Mouse (Mus musculus) G1E (cell line): ENCODE measurements around the gene Foxg1. TPM values are rescaled to one million over a fixed set of nuclear protein-coding genes. Genes with fewer than 3 reads are reported as not detected.

Source experiments
- ATAC-seq: 2 replicates; pipeline ENCODE4 v1.8.0; 2016; ENCODE audit warnings: mild to moderate bottlenecking; ENCODE audit not compliant: insufficient number of reproducible peaks, poor library complexity, low FRiP score, severe bottlenecking; ENCODE audit errors: extremely low read depth
- DNase-seq: peaks from one replicate; pipeline ENCODE4 v3.0.0; 2012; ENCODE audit warnings: low spot score
- H3K27me3 ChIP-seq: 2 replicates; pipeline ENCODE4 v1.6.1; 2012; ENCODE audit warnings: mild to moderate bottlenecking, low read length, inconsistent platforms; ENCODE audit not compliant: insufficient read depth
- H3K36me3 ChIP-seq: replicated peaks from 2 replicates; pipeline ENCODE3; 2012; ENCODE audit warnings: mild to moderate bottlenecking, inconsistent platforms
- H3K4me1 ChIP-seq: 2 replicates; pipeline ENCODE4 v1.6.1; 2012; ENCODE audit warnings: low read depth, low read length, inconsistent platforms, mixed read lengths; ENCODE audit not compliant: insufficient read depth
- H3K4me3 ChIP-seq: 2 replicates; pipeline ENCODE4 v1.5.1; 2012; ENCODE audit warnings: low read depth, mild to moderate bottlenecking, inconsistent platforms, low read length, moderate library complexity, mixed read lengths
- H3K9me3 ChIP-seq: replicated peaks from 2 replicates; pipeline ENCODE4 v1.6.1; 2012; ENCODE audit warnings: inconsistent platforms
- CTCF ChIP-seq: IDR thresholded peaks from 2 replicates; pipeline ENCODE4 v1.5.1; 2012; ENCODE audit warnings: low read depth, low read length, inconsistent platforms, mixed read lengths
- GATA1 ChIP-seq: IDR thresholded peaks from 2 replicates; pipeline ENCODE4 v1.6.1; 2012; ENCODE audit warnings: borderline replicate concordance, low read length, inconsistent platforms, mixed read lengths
- GATA2 ChIP-seq: IDR thresholded peaks from 2 replicates; pipeline ENCODE4 v1.6.1; 2012; ENCODE audit warnings: low read depth, low read length, inconsistent platforms, borderline replicate concordance
- POLR2AphosphoS5 ChIP-seq: IDR thresholded peaks from 2 replicates; pipeline ENCODE4 v1.6.1; 2012; ENCODE audit warnings: low read depth, low read length, inconsistent platforms; ENCODE audit not compliant: insufficient replicate concordance
- TAL1 ChIP-seq: conservative IDR thresholded peaks from 2 replicates; pipeline ENCODE4 v1.6.1; 2012; ENCODE audit warnings: low read depth, low read length, inconsistent platforms, mixed read lengths
- polyA plus RNA-seq: library from polyadenylated mRNA; stranded (reverse); fragments of >175 nt; gene quantifications from 2 replicates; pipeline ENCODE4 v1.2.3, GENCODE M21; 2012
- total RNA-seq, 2 experiments: library from RNA; stranded (forward) in 1 of 2; stranded (reverse) in 1 of 2; fragments of 200-1000 nt in 1 of 2; fragments of >200 nt in 1 of 2; fragmentation: Nextera tagmentation in 1 of 2; gene quantifications; 2 replicates each; pipeline ENCODE4 v1.2.3; 2014 to 2017

Foxg1 gene
- total and polyA plus RNA-seq, 3 experiments: 0.53 TPM; not detected in 2

- Histone ChIP-seq H3K4me1 (no peaks in the 10 kb centered on the region), H3K4me3 (no peak overlapping the region), H3K36me3 (no peaks in the 10 kb centered on the region), H3K9me3 (peaks cover 14% of the 10 kb centered on the region), H3K27me3 (peaks cover 10% of the 10 kb centered on the region)
- no peak for ATAC-seq
- TF ChIP-seq GATA2 (no peak), GATA1 (no peak), CTCF (no peak), TAL1 (no peak), POLR2AphosphoS5 (no peak)
- no peak for DNase-seq
Observed at GRCm38 (mm10) chr12:49394836-49395235, 12.4 kb downstream of the Foxg1 start.

DNA sequence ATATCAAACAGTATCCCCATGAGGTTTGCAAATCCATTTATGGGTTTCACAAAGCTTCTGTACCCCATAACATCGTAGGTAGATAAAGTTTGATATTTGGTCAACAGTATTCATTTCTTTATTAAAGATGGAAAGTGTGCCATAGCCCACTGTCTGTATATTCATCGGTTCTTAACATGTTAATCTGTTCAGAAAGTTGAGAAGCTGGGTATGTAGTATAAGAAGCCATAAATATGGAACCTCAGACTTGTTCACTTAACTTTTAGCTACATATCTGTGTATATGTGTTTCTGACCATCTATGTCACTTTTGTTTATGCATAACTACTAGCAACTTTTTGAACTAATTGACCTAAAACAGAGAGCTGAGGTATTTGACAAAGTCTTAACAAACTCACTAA lies 13.5 kb downstream of the Foxg1 start:
- no peaks in the 10 kb centered on the region for H3K4me1 ChIP-seq
- no peak for TF ChIP-seq GATA1
- no peak for ATAC-seq
- no peaks in the 10 kb centered on the region for H3K36me3 ChIP-seq
- H3K9me3 ChIP-seq: peaks cover 9% of the 10 kb centered on the region
- no peak overlapping the region for H3K4me3 ChIP-seq
- DNase-seq: no peak
- peaks cover 10% of the 10 kb centered on the region for H3K27me3 ChIP-seq

GRCm38 (mm10) chr12:49396776-49397175 lies 14.3 kb downstream of the Foxg1 start:
- H3K9me3 ChIP-seq: peaks cover 6% of the 10 kb centered on the region
- H3K4me3 ChIP-seq: no peak overlapping the region
- H3K4me1 ChIP-seq: no peaks in the 10 kb centered on the region
- no peaks in the 10 kb centered on the region for H3K36me3 ChIP-seq
- no peak for ATAC-seq
- TF ChIP-seq POLR2AphosphoS5 (no peak), TAL1 (no peak), GATA1 (no peak), CTCF (no peak), GATA2 (no peak)
- peaks cover 10% of the 10 kb centered on the region for H3K27me3 ChIP-seq
- no peak for DNase-seq

- H3K27me3 ChIP-seq: peaks cover 10% of the 10 kb centered on the region
- ATAC-seq: no peak
Observed at GRCm38 (mm10) chr12:49397443-49398162, 15.1 kb downstream of the Foxg1 start.

GRCm38 (mm10) chr12:49398163-49398540 lies 15.7 kb downstream of the Foxg1 start:
- peaks cover 5% of the 10 kb centered on the region for H3K9me3 ChIP-seq
- no peak for DNase-seq
- H3K27me3 ChIP-seq: peaks cover 10% of the 10 kb centered on the region
- H3K36me3 ChIP-seq: no peaks in the 10 kb centered on the region
- ATAC-seq: no peak
- no peaks in the 10 kb centered on the region for H3K4me1 ChIP-seq
- TF ChIP-seq CTCF (no peak), TAL1 (no peak), GATA2 (no peak), GATA1 (no peak), POLR2AphosphoS5 (no peak)
- no peak overlapping the region for H3K4me3 ChIP-seq

More at GRCm38 (mm10) chr12:49397443-49398162, 15.1 kb downstream of the Foxg1 start:
- Histone ChIP-seq H3K9me3 (peaks cover 5% of the 10 kb centered on the region), H3K4me3 (no peak overlapping the region), H3K36me3 (no peaks in the 10 kb centered on the region), H3K4me1 (no peaks in the 10 kb centered on the region)
- DNase-seq: no peak
- TF ChIP-seq GATA2: no peak
- TF ChIP-seq TAL1: no peak
- no peak for TF ChIP-seq CTCF
- TF ChIP-seq GATA1: no peak
- no peak for TF ChIP-seq POLR2AphosphoS5

GRCm38 (mm10) chr12:49398636-49399035 lies 16.2 kb downstream of the Foxg1 start:
- DNase-seq (no peak), ATAC-seq (no peak)
- TF ChIP-seq GATA2 (no peak), POLR2AphosphoS5 (no peak), GATA1 (no peak), TAL1 (no peak), CTCF (no peak)
- H3K9me3 ChIP-seq: peaks cover 5% of the 10 kb centered on the region
- peaks cover 10% of the 10 kb centered on the region for H3K27me3 ChIP-seq
- no peaks in the 10 kb centered on the region for H3K4me1 ChIP-seq
- no peak overlapping the region for H3K4me3 ChIP-seq
- no peaks in the 10 kb centered on the region for H3K36me3 ChIP-seq
